Mouse (Mus musculus): Measurements from ENCODE around the gene Trpm3.

- TF ChIP-seq MAX (IDR thresholded peaks at IDR 0.05) (no peak), CTCF (IDR thresholded peaks at IDR 0.05; ENCODE audit: control insufficient read depth, insufficient read depth, insufficient read length) (no peak), USF1 (IDR thresholded peaks at IDR 0.05; ENCODE audit: low read depth) (no peak), MYOG (IDR thresholded peaks at IDR 0.05; ENCODE audit: control insufficient read depth, extremely low read depth, insufficient read length) (no peak), MYOD1 (IDR thresholded peaks at IDR 0.05; ENCODE audit: control insufficient read depth, insufficient read length, low read depth) (no peak), CEBPB (IDR thresholded peaks at IDR 0.05; ENCODE audit: low read depth) (no peak)
Measured at GRCm38 (mm10) chr19:22105648-22106047, 33.2 kb upstream of the Trpm3 start.
